Mouse (Mus musculus) liver, embryonic 15.5 days (tissue): ENCODE results near the gene Asf1b. TPM values are rescaled to one million over a fixed set of nuclear protein-coding genes. Genes with fewer than 3 reads are reported as not detected.
A peak's percentile ranks its signal among the peaks of the same experiment; 100 is the strongest.
"Not testable (repeated sequence)": the region's sequence is repeated elsewhere in the genome, so short reads cannot be mapped to it uniquely, and the experiment has no call there.

Experiments
- ATAC-seq: fragments of 200-750 bp; cut with Nextera tagmentation; 2 replicates; pipeline ENCODE4 v1.8.0; 2017; ENCODE audit warnings: moderate number of reproducible peaks, mild to moderate bottlenecking, moderate library complexity; ENCODE audit not compliant: insufficient read depth
- H3K27ac ChIP-seq: fragments of 300-500 bp; sonication (generic); replicated peaks from 2 replicates; pipeline ENCODE4 v1.5.1; 2015; ENCODE audit warnings: mild to moderate bottlenecking, inconsistent platforms
- H3K27me3 ChIP-seq: fragments of 300-500 bp; sonication (generic); 2 replicates; pipeline ENCODE4 v1.6.1; 2015; ENCODE audit warnings: mild to moderate bottlenecking, inconsistent platforms
- H3K36me3 ChIP-seq: fragments of 300-500 bp; sonication (generic); replicated peaks from 2 replicates; pipeline ENCODE4 v1.6.1; 2015; ENCODE audit warnings: moderate library complexity, mild to moderate bottlenecking, inconsistent platforms
- H3K4me1 ChIP-seq: fragments of 300-500 bp; sonication (generic); replicated peaks from 2 replicates; pipeline ENCODE4 v1.6.1; 2015; ENCODE audit warnings: inconsistent platforms
- H3K4me2 ChIP-seq: fragments of 300-500 bp; sonication (generic); 2 replicates; pipeline ENCODE4 v1.6.1; 2015; ENCODE audit warnings: moderate library complexity, mild to moderate bottlenecking, inconsistent platforms
- H3K4me3 ChIP-seq: fragments of 300-500 bp; sonication (generic); replicated peaks from 2 replicates; pipeline ENCODE4 v1.5.1; 2015; ENCODE audit warnings: mild to moderate bottlenecking, inconsistent platforms
- H3K9ac ChIP-seq: fragments of 300-500 bp; sonication (generic); 2 replicates; pipeline ENCODE4 v1.6.1; 2015; ENCODE audit warnings: moderate library complexity, mild to moderate bottlenecking, inconsistent platforms
- H3K9me3 ChIP-seq: fragments of 300-500 bp; sonication (generic); replicated peaks from 2 replicates; pipeline ENCODE4 v1.6.1; 2016; ENCODE audit warnings: inconsistent platforms
- WGBS: fragments of 180-500 bp; shearing (Covaris S2); methylation state at CpG from one replicate; pipeline ENCODE4 v1.1.7; 2015; ENCODE audit warnings: mixed read lengths; ENCODE audit not compliant: insufficient replicate concordance; 5-methylcytosine and 5-hydroxymethylcytosine counted together
- polyA plus RNA-seq: library from polyadenylated mRNA; unstranded; fragments of >200 nt; fragmentation: Nextera tagmentation; extraction: Ambion mirVana; gene quantifications from 2 replicates; pipeline ENCODE4 v1.2.1, GENCODE M21; 2015

Asf1b gene
- polyA plus RNA-seq, 1 experiment from 2014 or later = 118 TPM

DNA sequence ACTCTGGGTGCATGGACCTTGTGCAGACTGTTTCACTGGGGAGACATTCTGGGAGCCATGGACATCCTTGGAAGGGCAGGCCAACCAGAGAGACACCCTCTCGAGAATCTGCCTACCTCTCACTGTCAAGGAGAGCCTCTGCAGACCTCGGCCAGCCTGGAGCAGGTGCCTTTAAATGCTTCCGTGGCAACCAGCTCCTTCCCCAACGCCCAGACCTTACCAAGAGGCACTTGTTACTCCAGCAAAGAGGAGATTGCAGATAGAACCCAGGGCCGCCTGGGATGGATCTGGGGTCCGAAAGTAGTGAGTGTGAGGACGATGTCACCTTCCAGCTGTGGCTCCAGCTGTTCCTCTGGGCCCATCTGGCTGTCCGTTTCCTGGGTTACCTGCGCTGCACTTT is 22.9 kb downstream of the Asf1b start:
- Histone ChIP-seq H3K4me3 (no peak overlapping the region), H3K9ac (no peak overlapping the region), H3K4me2 (no peak overlapping the region), H3K36me3 (peaks cover 24% of the 10 kb centered on the region), H3K4me1 (peaks cover 48% of the 10 kb centered on the region), H3K27me3 (no peaks in the 10 kb centered on the region), H3K27ac (no peak overlapping the region), H3K9me3 (no peaks in the 10 kb centered on the region)
- ATAC-seq = no peak
- WGBS = 77% methylated on average over 9 of the region's 9 CpGs

DNA sequence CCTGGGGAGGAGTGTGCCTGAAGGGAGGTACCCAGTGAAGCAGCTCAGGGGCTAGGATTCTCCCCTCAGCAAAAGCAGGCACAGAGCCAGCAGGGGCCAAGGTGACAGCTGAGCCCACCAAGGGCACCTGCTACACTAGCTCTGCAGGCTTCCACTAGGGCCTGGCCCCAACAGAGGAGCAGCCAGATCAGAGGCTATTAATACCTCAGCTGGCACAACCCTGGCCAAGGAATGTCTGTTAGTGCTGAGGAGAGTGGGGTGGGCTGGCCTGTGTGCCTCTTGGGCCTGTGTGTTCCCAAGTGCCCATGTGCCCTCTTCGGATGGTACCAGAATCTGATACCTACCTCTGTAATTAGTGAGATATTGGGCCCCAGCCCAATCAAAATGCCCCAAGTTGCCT is 24.9 kb downstream of the Asf1b start:
- Histone ChIP-seq H3K9me3 (no peaks in the 10 kb centered on the region), H3K4me2 (no peak overlapping the region), H3K9ac (no peak overlapping the region), H3K4me1 (peaks cover 28% of the 10 kb centered on the region), H3K36me3 (peaks cover 40% of the 10 kb centered on the region), H3K27ac (no peak overlapping the region), H3K27me3 (no peaks in the 10 kb centered on the region), H3K4me3 (no peak overlapping the region)
- WGBS = 57% methylated on average over 1 of the region's 1 CpGs
- no peak for ATAC-seq

DNA sequence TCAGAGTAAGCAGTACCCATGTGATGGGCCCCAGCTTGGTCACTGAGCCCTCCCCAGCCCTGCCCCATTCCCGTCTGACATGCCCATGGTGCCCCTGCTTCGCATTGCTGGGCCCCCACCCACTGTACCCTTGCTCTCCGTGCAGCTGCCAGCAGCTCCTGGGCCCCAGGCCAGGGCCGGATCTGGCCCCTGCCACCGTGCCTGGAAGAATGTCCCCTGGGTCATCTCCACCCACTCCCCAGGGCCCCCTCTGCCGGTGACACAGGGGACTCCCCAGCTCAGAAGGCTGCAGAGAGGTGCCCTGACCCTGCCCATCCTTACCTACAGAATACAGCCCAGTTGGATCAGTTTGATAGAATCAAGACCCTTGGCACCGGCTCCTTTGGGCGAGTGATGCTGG is 25.5 kb downstream of the Asf1b start:
- H3K4me3 ChIP-seq = no peak overlapping the region
- no peaks in the 10 kb centered on the region for H3K27me3 ChIP-seq
- H3K9ac ChIP-seq = no peak overlapping the region
- H3K4me2 ChIP-seq = no peak overlapping the region
- WGBS = 74% methylated on average over 8 of the region's 8 CpGs
- peaks cover 43% of the 10 kb centered on the region for H3K36me3 ChIP-seq
- no peak overlapping the region for H3K27ac ChIP-seq
- ATAC-seq = no peak
- no peaks in the 10 kb centered on the region for H3K9me3 ChIP-seq
- H3K4me1 ChIP-seq = peaks cover 28% of the 10 kb centered on the region

DNA sequence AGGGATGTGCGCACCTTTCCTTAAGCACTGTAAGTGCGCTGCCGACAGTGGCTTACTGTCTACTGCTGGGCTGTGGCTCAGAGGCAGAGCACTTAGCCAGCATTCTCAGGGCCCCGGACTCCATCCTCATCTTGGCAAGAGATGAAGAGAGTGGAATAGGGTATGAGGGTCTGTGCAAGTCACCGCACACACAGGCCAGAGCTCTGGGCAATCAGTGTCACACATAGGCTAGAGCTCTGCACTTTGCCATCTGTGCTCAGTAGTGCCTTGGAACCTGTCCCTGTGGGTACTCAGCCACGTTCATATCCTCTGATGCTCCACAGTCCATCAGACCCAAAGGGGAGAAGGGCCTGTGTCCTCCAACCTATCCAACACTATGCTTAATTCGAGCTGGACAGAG is 26.2 kb downstream of the Asf1b start:
- H3K36me3 ChIP-seq = peaks cover 50% of the 10 kb centered on the region
- ATAC-seq = no peak

DNA sequence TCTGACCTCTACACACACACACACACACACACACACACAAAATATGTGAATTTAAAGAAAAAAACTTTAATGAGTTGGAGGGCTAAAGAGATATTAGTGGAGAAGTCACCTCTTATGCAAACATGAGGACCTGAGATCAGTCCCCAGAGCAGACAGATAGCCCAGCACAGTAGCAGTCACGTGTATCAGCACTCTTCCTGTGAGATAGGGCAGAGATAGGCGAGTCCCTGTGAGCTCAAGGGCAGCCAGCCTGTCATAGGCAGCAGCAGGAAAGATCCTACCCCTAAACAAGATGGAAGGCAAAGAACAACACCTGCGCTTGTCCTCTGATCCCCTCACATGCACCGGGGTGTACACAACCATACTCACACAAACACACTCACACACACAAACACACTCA is 27.1 kb downstream of the Asf1b start:
- Histone ChIP-seq H3K36me3 (peaks cover 59% of the 10 kb centered on the region), H3K9ac (no peak overlapping the region), H3K27ac (no peak overlapping the region), H3K9me3 (no peaks in the 10 kb centered on the region), H3K4me1 (peaks cover 20% of the 10 kb centered on the region), H3K27me3 (no peaks in the 10 kb centered on the region), H3K4me3 (no peak overlapping the region), H3K4me2 (no peak overlapping the region)
- peak; percentile 51; the same call in 1 of the 2 replicates for ATAC-seq
- 56% methylated on average over 4 of the region's 4 CpGs for WGBS

More for the DNA sequence above, 26.2 kb downstream of the Asf1b start:
- H3K27me3 ChIP-seq = no peaks in the 10 kb centered on the region
- no peak overlapping the region for H3K27ac ChIP-seq
- H3K4me2 ChIP-seq = no peak overlapping the region
- no peak overlapping the region for H3K4me3 ChIP-seq
- H3K4me1 ChIP-seq = peaks cover 28% of the 10 kb centered on the region
- no peaks in the 10 kb centered on the region for H3K9me3 ChIP-seq
- WGBS = 87% methylated on average over 7 of the region's 7 CpGs
- H3K9ac ChIP-seq = no peak overlapping the region

DNA sequence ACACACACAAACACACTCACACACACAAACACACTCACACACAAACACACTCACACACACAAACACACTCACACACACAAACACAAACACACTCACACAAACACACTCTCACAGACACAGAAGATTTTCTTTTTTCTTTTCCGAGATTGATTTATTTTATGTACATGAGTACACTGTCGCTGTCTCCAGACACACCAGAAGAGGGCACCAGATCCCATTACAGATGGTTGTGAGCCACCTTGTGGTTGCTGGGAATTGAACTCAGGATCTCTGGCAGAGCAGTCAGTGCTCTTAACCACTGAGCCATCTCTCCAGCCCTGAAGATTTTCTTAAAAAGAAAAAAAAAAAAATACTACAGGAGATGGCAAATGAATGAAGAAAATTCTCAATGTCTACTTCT is 27.9 kb downstream of the Asf1b start:
- peaks cover 13% of the 10 kb centered on the region; the same call in 1 of the 2 replicates for H3K4me1 ChIP-seq
- H3K27ac ChIP-seq, H3K4me2 ChIP-seq, H3K27me3 ChIP-seq, H3K4me3 ChIP-seq, H3K9ac ChIP-seq, H3K9me3 ChIP-seq, ATAC-seq: not testable (repeated sequence)
- WGBS = 91% methylated on average over 2 of the region's 2 CpGs
- peaks cover 67% of the 10 kb centered on the region for H3K36me3 ChIP-seq

DNA sequence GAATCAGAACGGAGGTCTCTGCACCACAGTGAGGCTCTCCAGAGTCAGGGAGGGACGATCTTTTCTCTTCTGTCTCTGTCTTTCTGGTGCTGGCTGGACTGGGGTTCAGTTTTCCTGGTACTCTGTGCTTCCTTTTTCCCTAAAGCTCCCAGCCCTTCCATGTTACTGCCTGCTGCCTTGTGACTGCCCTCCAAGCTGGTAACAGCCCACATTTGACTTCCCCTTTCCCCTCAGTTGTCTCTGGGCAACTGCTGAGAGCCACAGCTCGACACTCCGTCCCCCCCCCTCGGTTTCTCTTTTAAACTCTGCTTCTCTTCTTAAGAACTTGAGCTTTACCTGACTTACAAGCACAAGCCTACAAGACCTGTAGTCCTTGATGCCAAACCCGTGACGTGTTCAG is 33.9 kb downstream of the Asf1b start:
- peaks cover 76% of the 10 kb centered on the region for H3K36me3 ChIP-seq

DNA sequence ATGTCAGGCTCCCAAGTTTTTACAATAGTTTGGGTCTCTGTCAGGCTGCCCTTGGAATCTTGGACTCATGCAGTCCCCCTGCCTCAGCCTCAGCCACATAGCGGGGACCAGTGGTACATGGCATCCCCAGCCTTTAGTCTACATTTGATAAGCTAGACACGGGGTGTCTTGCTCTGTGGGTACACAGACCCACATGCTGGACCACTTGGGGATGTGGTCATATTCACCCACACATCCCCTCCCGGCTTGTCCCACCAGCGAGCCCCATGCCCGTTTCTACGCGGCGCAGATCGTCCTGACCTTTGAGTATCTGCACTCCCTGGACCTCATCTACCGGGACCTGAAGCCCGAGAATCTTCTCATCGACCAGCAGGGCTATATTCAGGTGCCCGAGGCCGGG is 34.9 kb downstream of the Asf1b start:
- WGBS = 87% methylated on average over 14 of the region's 14 CpGs
- Histone ChIP-seq H3K4me1 (peaks cover 43% of the 10 kb centered on the region), H3K9me3 (no peaks in the 10 kb centered on the region), H3K27ac (no peak overlapping the region), H3K4me2 (no peak overlapping the region), H3K9ac (no peak overlapping the region), H3K36me3 (peaks cover 74% of the 10 kb centered on the region), H3K27me3 (no peaks in the 10 kb centered on the region), H3K4me3 (no peak overlapping the region)
- no peak for ATAC-seq

More for the DNA sequence above, 33.9 kb downstream of the Asf1b start:
- peaks cover 38% of the 10 kb centered on the region for H3K4me1 ChIP-seq
- no peak overlapping the region for H3K4me2 ChIP-seq
- 51% methylated on average over 7 of the region's 7 CpGs for WGBS
- H3K27ac ChIP-seq = no peak overlapping the region; the same call in 1 of the 2 replicates
- no peaks in the 10 kb centered on the region for H3K9me3 ChIP-seq
- H3K27me3 ChIP-seq = no peaks in the 10 kb centered on the region
- H3K4me3 ChIP-seq = no peak overlapping the region
- no peak for ATAC-seq
- no peak overlapping the region for H3K9ac ChIP-seq

DNA sequence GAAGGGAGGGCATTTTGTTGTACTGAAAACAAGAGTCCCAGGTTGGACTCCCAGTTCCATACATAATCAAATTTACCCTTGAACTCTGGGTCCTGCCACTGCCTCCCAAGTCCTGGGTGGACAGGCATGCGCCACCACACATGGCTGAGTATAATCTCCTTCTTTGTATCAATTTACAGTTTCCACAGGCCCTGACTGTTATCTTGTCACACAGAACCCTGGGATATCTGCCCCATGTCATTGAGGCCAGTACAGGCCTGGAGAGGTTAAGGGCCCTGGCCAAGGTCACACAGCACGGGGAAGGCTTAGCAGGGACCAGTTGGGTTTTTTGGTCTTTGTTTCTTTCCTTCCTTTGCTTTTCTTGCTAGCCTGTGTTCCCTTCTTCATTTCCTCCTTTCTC is 37.2 kb downstream of the Asf1b start:
- no peak overlapping the region; the same call in 1 of the 2 replicates for H3K9ac ChIP-seq
- H3K27ac ChIP-seq = peak overlapping the region; percentile 61
- no peak overlapping the region for H3K4me3 ChIP-seq
- H3K9me3 ChIP-seq = no peaks in the 10 kb centered on the region
- 17% methylated on average over 2 of the region's 2 CpGs for WGBS
- peaks cover 54% of the 10 kb centered on the region for H3K36me3 ChIP-seq
- peak overlapping the region; percentile 33 for H3K4me2 ChIP-seq
- no peaks in the 10 kb centered on the region for H3K27me3 ChIP-seq
- H3K4me1 ChIP-seq = peaks cover 56% of the 10 kb centered on the region
- peak; percentile 29 for ATAC-seq

DNA sequence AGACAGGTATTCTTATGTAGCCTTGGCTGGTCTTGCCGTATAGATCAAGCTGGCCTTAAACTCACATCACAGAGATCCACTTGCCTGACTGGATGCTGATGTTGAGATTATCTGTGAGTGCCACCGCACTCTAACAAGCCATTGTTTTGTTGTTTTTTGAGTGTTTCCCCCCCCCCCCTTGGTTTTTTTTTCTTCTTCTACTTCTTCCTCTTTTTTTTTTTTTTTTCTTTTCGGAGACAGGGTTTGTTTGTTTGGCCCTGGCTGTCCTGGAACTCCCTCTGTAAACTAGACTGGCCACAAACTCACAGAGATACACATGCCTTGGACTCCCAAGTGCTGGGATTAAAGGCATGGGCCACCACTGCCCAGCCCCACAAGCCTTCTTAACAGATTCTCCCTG is 38.7 kb downstream of the Asf1b start:
- no peak overlapping the region for H3K9ac ChIP-seq
- no peaks in the 10 kb centered on the region for H3K27me3 ChIP-seq
- H3K4me1 ChIP-seq = peaks cover 65% of the 10 kb centered on the region
- peaks cover 41% of the 10 kb centered on the region for H3K36me3 ChIP-seq
- H3K4me3 ChIP-seq = no peak overlapping the region
- no peaks in the 10 kb centered on the region for H3K9me3 ChIP-seq
- no peak overlapping the region for H3K4me2 ChIP-seq
- WGBS = 26% methylated on average over 3 of the region's 3 CpGs
- H3K27ac ChIP-seq = peak overlapping the region; percentile 26; the same call in 1 of the 2 replicates
- no peak for ATAC-seq

DNA sequence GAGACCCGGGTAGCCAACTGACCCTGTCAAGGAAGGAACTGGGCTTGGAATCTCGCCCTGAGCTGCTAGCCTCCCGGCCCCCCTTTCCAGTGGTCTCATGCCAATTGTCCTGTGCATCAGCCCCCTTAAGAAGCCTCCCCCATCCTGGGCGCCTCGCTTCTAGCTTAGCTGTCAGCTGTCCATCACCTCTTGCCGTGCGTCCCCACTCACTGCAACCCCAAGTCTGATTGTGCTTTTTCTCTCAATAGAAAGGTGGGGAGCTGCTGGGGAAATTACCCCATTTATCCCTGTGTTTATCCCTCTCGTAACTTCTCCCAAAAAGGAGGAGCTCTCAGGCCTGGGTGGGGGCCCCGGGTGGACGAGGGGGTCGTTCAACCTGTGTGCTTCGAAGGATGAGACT is 40.7 kb downstream of the Asf1b start:
- 36% methylated on average over 12 of the region's 12 CpGs for WGBS
- Histone ChIP-seq H3K4me3 (peak overlapping the region; percentile 84), H3K4me1 (peaks cover 74% of the 10 kb centered on the region), H3K9me3 (no peaks in the 10 kb centered on the region), H3K4me2 (peak overlapping the region; percentile 99), H3K27me3 (no peaks in the 10 kb centered on the region), H3K9ac (peak overlapping the region; percentile 92), H3K36me3 (peaks cover 44% of the 10 kb centered on the region), H3K27ac (peak overlapping the region; percentile 91; the same call in 1 of the 2 replicates)
- ATAC-seq = no peak
